Mouse (Mus musculus) heart, embryonic 15.5 days (tissue): ENCODE data around the gene Borcs6. TPM values are rescaled to one million over a fixed set of nuclear protein-coding genes. Genes with fewer than 3 reads are reported as not detected.

Source experiments
- ATAC-seq: fragments of 200-750 bp; cut with Nextera tagmentation; replicated peaks from 2 replicates; pipeline ENCODE4 v1.8.0; 2017; ENCODE audit warnings: low read depth, moderate TSS enrichment; ENCODE audit not compliant: insufficient number of reproducible peaks, insufficient read depth, low FRiP score
- H3K27ac ChIP-seq: fragments of 300-500 bp; sonication (generic); 2 replicates; pipeline ENCODE4 v1.5.1; 2015; ENCODE audit warnings: mild to moderate bottlenecking, inconsistent platforms
- H3K27me3 ChIP-seq: fragments of 300-500 bp; sonication (generic); 2 replicates; pipeline ENCODE4 v1.6.1; 2015; ENCODE audit warnings: inconsistent platforms
- H3K36me3 ChIP-seq: fragments of 300-500 bp; sonication (generic); 2 replicates; pipeline ENCODE4 v1.6.1; 2015; ENCODE audit warnings: mild to moderate bottlenecking, inconsistent platforms
- H3K4me1 ChIP-seq: fragments of 300-500 bp; sonication (generic); replicated peaks from 2 replicates; pipeline ENCODE4 v1.6.1; 2015; ENCODE audit warnings: inconsistent platforms
- H3K4me2 ChIP-seq: fragments of 300-500 bp; sonication (generic); 2 replicates; pipeline ENCODE4 v1.6.1; 2015; ENCODE audit warnings: inconsistent platforms, mild to moderate bottlenecking, moderate library complexity
- H3K4me3 ChIP-seq: fragments of 300-500 bp; sonication (generic); 2 replicates; pipeline ENCODE4 v1.5.1; 2015; ENCODE audit warnings: mild to moderate bottlenecking, inconsistent platforms
- H3K9ac ChIP-seq: fragments of 300-500 bp; sonication (generic); 2 replicates; pipeline ENCODE4 v1.6.1; 2015; ENCODE audit warnings: mild to moderate bottlenecking, inconsistent platforms
- H3K9me3 ChIP-seq: fragments of 300-500 bp; sonication (generic); replicated peaks from 2 replicates; pipeline ENCODE4 v1.6.1; 2016; ENCODE audit warnings: inconsistent platforms
- WGBS: fragments of 180-500 bp; shearing (Covaris S2); methylation state at CpG from one replicate; pipeline ENCODE4 v1.1.7; 2015; ENCODE audit warnings: mixed read lengths; 5-methylcytosine and 5-hydroxymethylcytosine counted together
- polyA plus RNA-seq: library from polyadenylated mRNA; unstranded; fragments of >200 nt; fragmentation: Nextera tagmentation; extraction: Ambion mirVana; gene quantifications from 2 replicates; pipeline ENCODE4 v1.2.1, GENCODE M21; 2015

The Borcs6 gene
- polyA plus RNA-seq, 1 experiment from 2014 or later: 10.5 TPM

- H3K27ac ChIP-seq: no peak overlapping the region
- peaks cover 54% of the 10 kb centered on the region for H3K36me3 ChIP-seq
- 90% methylated on average over 3 of the region's 3 CpGs for WGBS
- no peak overlapping the region for H3K4me2 ChIP-seq
- ATAC-seq: no peak
- H3K4me1 ChIP-seq: peaks cover 26% of the 10 kb centered on the region
- H3K9me3 ChIP-seq: no peaks in the 10 kb centered on the region
- H3K27me3 ChIP-seq: no peaks in the 10 kb centered on the region
- H3K4me3 ChIP-seq: no peak overlapping the region
- no peak overlapping the region for H3K9ac ChIP-seq
Observed at GRCm38 (mm10) chr11:69034585-69034984, 24.9 kb upstream of the Borcs6 start.

GRCm38 (mm10) chr11:69035411-69035810, 24.1 kb upstream of the Borcs6 start:
- WGBS: 80% methylated on average over 9 of the region's 9 CpGs
- no peak for ATAC-seq

GRCm38 (mm10) chr11:69035849-69036248, 23.7 kb upstream of the Borcs6 start:
- peaks cover 26% of the 10 kb centered on the region for H3K4me1 ChIP-seq
- ATAC-seq: no peak

More at GRCm38 (mm10) chr11:69035411-69035810, 24.1 kb upstream of the Borcs6 start:
- H3K36me3 ChIP-seq: peaks cover 46% of the 10 kb centered on the region
- H3K9ac ChIP-seq: no peak overlapping the region
- H3K27me3 ChIP-seq: no peaks in the 10 kb centered on the region
- H3K9me3 ChIP-seq: no peaks in the 10 kb centered on the region
- H3K4me2 ChIP-seq: peak overlapping the region; percentile 59; the same call in 1 of the 2 replicates
- H3K4me1 ChIP-seq: peaks cover 26% of the 10 kb centered on the region
- 0 out of 2 replicates have a peak overlapping the region, but pooled peaks have one; percentile 73 for H3K4me3 ChIP-seq
- H3K27ac ChIP-seq: peak overlapping the region; percentile 43; the same call in 1 of the 2 replicates

GRCm38 (mm10) chr11:69036486-69037230, 22.9 kb upstream of the Borcs6 start:
- H3K27ac ChIP-seq: peak overlapping the region; percentile 81
- H3K9ac ChIP-seq: peak overlapping the region; percentile 66
- peaks cover 34% of the 10 kb centered on the region for H3K36me3 ChIP-seq
- H3K27me3 ChIP-seq: no peaks in the 10 kb centered on the region
- peaks cover 26% of the 10 kb centered on the region for H3K4me1 ChIP-seq
- WGBS: 10% methylated on average over 20 of the region's 20 CpGs
- peak overlapping the region; percentile 73 for H3K4me3 ChIP-seq
- peak overlapping the region; percentile 59 for H3K4me2 ChIP-seq
- H3K9me3 ChIP-seq: no peaks in the 10 kb centered on the region
- no peak for ATAC-seq

More at GRCm38 (mm10) chr11:69035849-69036248, 23.7 kb upstream of the Borcs6 start:
- H3K4me2 ChIP-seq: peak overlapping the region; percentile 59
- peaks cover 42% of the 10 kb centered on the region for H3K36me3 ChIP-seq
- H3K9me3 ChIP-seq: no peaks in the 10 kb centered on the region
- peak overlapping the region; percentile 43; the same call in 1 of the 2 replicates for H3K27ac ChIP-seq
- no peaks in the 10 kb centered on the region for H3K27me3 ChIP-seq
- WGBS: 8% methylated on average over 8 of the region's 8 CpGs
- H3K9ac ChIP-seq: no peak overlapping the region
- peak overlapping the region; percentile 73 for H3K4me3 ChIP-seq

GRCm38 (mm10) chr11:69037231-69038061, 22.1 kb upstream of the Borcs6 start:
- WGBS: 1% methylated on average over 34 of the region's 34 CpGs
- H3K4me3 ChIP-seq: peak overlapping the region; percentile 73
- peak; percentile 29; the same call in 1 of the 2 replicates for ATAC-seq
- no peaks in the 10 kb centered on the region for H3K9me3 ChIP-seq
- peaks cover 26% of the 10 kb centered on the region for H3K4me1 ChIP-seq
- peak overlapping the region; percentile 81 for H3K27ac ChIP-seq
- H3K27me3 ChIP-seq: no peaks in the 10 kb centered on the region
- peaks cover 29% of the 10 kb centered on the region for H3K36me3 ChIP-seq
- peak overlapping the region; percentile 66 for H3K9ac ChIP-seq
- H3K4me2 ChIP-seq: peak overlapping the region; percentile 59

GRCm38 (mm10) chr11:69038173-69038572, 21.3 kb upstream of the Borcs6 start:
- Histone ChIP-seq H3K4me2 (no peak overlapping the region), H3K36me3 (peaks cover 21% of the 10 kb centered on the region), H3K9me3 (no peaks in the 10 kb centered on the region), H3K27ac (peak overlapping the region; percentile 6; the same call in 1 of the 2 replicates), H3K9ac (no peak overlapping the region), H3K4me3 (no peak overlapping the region), H3K4me1 (peaks cover 26% of the 10 kb centered on the region), H3K27me3 (no peaks in the 10 kb centered on the region)
- 74% methylated on average over 5 of the region's 5 CpGs for WGBS
- no peak for ATAC-seq

- H3K9ac ChIP-seq: peak within 1 kb of the TSS; percentile 76
- ATAC-seq: peak; percentile 72
- H3K9me3 ChIP-seq: no peaks in the 10 kb centered on the region
- H3K4me2 ChIP-seq: peak within 1 kb of the TSS; percentile 87
- H3K36me3 ChIP-seq: peaks cover 27% of the 10 kb centered on the region
- no peaks in the 10 kb centered on the region for H3K27me3 ChIP-seq
- H3K27ac ChIP-seq: peak within 1 kb of the TSS; percentile 92
- WGBS: under 1% methylated on average over 54 of the region's 54 CpGs
- H3K4me1 ChIP-seq: peaks cover 28% of the 10 kb centered on the region
- H3K4me3 ChIP-seq: peak within 1 kb of the TSS; percentile 98
Observed at GRCm38 (mm10) chr11:69045531-69046394, 13.8 kb upstream of the Borcs6 start, which contains the start of gene Aurkb. TSS of gene Aurkb (plus strand) at chr11:69045647.

GRCm38 (mm10) chr11:69046395-69046774, 13.1 kb upstream of the Borcs6 start:
- H3K4me2 ChIP-seq: peak overlapping the region; percentile 87
- ATAC-seq: no peak
- H3K9ac ChIP-seq: peak overlapping the region; percentile 76
- 8% methylated on average over 9 of the region's 9 CpGs for WGBS
- H3K27ac ChIP-seq: peak overlapping the region; percentile 92
- peak overlapping the region; percentile 98 for H3K4me3 ChIP-seq
- no peaks in the 10 kb centered on the region for H3K9me3 ChIP-seq
- peaks cover 32% of the 10 kb centered on the region for H3K36me3 ChIP-seq
- no peaks in the 10 kb centered on the region for H3K27me3 ChIP-seq
- H3K4me1 ChIP-seq: peaks cover 28% of the 10 kb centered on the region

- peaks cover 28% of the 10 kb centered on the region for H3K4me1 ChIP-seq
- H3K27me3 ChIP-seq: no peaks in the 10 kb centered on the region
- 88% methylated on average over 12 of the region's 12 CpGs for WGBS
- no peak overlapping the region for H3K9ac ChIP-seq
- H3K36me3 ChIP-seq: peaks cover 37% of the 10 kb centered on the region
- peak overlapping the region; percentile 87 for H3K4me2 ChIP-seq
- no peaks in the 10 kb centered on the region for H3K9me3 ChIP-seq
- H3K4me3 ChIP-seq: peak overlapping the region; percentile 98; the same call in 1 of the 2 replicates
- ATAC-seq: no peak
- no peak overlapping the region for H3K27ac ChIP-seq
Observed at GRCm38 (mm10) chr11:69047592-69047991, 11.9 kb upstream of the Borcs6 start.

GRCm38 (mm10) chr11:69048151-69048550, 11.4 kb upstream of the Borcs6 start:
- H3K9me3 ChIP-seq: no peaks in the 10 kb centered on the region
- no peaks in the 10 kb centered on the region for H3K27me3 ChIP-seq
- WGBS: 91% methylated on average over 14 of the region's 14 CpGs
- H3K27ac ChIP-seq: no peak overlapping the region
- no peak for ATAC-seq
- H3K9ac ChIP-seq: no peak overlapping the region
- H3K4me3 ChIP-seq: no peak overlapping the region
- peaks cover 28% of the 10 kb centered on the region for H3K4me1 ChIP-seq
- H3K4me2 ChIP-seq: no peak overlapping the region
- H3K36me3 ChIP-seq: peaks cover 37% of the 10 kb centered on the region
